Mouse (Mus musculus) testis, postnatal 10 days (tissue): ENCODE data around the gene Gpat3.

ENCODE experiments used
- DNase-seq: peaks from one replicate; pipeline ENCODE4 v3.0.0; 2021; ENCODE audit warnings: low spot score

Gpat3 gene

DNA sequence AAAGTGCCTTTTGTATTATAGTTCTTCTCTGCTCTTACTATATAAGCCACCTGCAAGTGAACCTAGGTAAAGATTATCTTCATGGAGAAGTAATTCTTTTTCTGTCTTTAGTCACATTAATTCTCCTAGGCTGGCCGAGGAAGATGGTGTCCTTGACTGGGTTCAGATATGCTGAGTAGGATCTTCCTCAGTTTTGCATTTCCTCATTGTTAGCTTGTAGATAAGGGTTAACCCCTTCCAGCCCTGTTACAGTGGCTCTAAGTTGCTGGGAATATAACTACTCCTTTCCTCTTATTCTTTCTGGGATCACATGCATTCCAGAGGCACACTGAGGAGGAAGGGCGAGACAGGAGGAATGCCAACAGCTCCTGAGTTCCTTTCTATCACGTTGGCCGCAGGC, 15.6 kb downstream of the Gpat3 start:
- no peak for DNase-seq

DNA sequence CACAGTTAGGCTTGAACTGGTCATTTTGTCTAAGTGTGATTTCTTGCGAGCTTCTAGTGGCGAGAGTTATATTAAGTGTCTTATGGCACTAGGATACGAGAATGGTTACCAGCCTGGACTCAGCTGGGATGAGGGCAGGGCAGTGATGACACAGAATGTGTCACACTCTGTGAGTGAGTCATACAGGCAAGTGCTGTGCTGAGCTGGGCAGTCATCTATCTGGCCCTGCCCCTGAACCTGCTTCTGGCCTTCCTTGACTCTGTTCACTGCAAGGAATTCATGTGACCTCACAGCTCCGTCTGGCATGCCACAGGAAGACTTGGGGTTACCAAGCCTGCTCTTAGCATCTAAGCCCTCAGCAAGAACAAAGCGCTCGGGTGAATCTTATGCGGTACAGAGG, 16.3 kb downstream of the Gpat3 start:
- no peak for DNase-seq

DNA sequence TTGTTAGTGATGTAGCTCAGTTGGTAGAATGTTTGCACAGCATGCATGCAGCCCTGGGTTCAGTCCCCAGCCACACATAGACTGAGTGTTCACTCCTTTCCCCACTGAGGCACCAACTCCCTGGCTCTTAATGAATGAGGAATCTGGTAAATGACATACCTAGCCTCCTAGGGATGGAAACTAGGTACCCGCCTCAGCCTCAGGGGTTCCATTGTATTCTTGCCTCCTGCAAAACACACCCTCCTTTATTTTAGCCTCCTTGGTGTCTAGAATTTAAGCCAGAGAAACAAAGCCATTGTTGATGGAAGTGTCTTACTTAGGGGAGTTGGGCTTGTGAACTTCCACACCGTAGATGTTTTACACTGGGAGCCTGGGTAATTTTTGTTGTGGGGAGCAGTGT, 17.6 kb downstream of the Gpat3 start:
- DNase-seq: no peak

DNA sequence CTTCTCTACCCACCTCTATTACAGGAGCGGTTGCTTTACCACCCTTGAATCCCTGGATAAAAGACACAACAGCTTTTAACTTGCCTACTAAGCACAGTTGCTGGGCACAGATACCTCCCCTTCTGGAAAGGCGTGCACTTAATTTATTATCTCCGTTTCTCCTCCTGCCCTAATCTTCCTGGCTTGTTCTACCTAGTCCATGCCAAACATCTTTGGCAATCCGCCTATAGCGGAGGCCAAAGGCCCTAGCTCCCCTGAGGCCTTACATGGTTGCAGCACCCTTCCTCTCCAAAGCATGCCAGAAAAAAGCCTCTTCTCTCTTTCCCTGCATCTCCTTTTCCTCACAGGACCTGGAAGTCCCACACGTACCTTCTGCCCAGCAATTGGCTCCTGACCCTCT, 18.9 kb downstream of the Gpat3 start:
- no peak for DNase-seq

DNA sequence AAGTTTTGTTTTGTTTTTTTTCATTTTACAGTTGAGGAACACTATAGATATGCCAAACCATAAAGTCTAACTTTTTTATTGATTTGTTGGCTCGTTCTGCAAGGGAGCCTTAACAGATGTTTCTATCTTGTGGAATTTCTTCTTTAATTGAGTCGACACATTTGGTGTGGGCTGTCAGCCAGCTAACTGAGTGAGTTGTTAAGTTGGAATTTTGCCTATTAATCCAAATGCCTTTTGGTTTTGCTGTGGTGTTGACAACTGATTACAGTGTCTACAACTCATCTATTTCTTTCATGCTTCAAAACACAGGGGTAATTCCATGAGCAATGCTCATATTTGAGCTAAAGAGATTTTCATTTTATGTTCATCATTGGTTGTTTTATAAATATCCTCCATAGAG, 20.7 kb downstream of the Gpat3 start:
- DNase-seq: no peak

DNA sequence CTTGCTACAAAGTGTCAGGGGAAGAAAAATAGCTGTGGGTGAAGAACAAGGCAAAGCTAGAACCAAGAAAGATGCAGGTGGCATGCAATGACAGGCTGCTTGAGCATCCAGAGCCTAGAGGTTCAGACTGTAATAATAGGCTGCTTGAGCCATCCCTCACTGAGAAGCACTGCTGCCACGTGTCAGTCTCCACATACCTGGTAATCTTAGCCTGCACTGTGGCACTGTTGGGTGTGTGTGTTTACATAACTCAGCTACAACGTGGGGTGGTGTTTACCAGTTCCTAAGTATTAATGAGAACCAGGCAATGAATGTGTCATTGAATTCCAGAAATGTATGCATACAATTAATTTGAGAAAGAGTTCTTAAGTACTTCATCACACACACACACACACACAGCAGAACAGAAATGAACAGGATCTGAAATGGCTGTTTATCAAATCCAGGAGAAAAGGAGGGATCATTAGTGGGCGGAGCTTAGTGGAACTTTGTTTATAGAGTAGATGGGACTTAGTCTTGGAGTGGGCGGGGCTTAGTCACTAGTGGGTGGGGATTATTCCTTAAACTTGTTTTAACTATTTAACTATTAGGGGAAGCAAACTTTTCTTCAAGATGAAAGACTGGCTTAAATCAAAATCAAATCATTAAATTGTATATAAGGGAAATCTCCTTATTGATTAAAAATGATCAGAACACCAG, 23.8 kb downstream of the Gpat3 start:
- no peak for DNase-seq

DNA sequence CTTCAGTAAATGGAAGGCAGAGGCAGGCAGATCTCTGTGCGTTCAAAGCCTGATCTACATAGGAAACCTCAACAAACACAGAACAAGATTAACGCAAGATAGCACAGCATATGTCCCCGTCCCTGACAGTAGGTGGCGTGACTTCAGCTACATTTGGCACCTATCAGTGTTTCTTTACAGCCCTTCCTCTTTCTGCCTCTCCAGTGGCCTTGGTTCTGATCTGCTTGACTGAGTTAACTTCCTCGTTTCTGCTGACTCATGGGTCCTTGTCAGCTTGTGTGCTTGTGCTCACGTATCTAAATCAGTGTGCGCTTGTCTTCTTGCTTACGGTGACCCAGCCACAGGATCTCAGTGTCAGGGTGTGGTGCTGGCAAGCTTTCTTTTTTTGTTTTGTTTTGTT, 26.5 kb downstream of the Gpat3 start:
- DNase-seq: no peak

DNA sequence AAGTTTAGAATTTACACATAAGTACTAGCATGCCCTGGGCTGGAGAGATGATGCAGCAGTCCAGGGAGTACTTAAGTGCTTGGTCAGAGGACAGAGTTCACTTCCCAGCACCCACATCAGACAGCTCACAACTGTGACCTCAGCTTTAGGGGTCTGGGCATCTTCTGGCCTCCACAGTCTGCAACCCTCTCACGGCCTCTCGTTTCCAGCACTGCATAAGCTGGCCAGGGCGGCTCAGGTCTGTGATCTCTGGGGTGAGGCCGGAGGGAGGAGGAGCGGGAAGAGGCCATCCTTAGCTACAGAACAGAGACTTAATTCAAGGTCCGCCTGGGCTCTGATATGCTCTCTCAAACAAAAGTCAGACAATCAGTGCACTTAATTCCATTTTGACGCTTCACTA, 29.2 kb downstream of the Gpat3 start:
- no peak for DNase-seq

DNA sequence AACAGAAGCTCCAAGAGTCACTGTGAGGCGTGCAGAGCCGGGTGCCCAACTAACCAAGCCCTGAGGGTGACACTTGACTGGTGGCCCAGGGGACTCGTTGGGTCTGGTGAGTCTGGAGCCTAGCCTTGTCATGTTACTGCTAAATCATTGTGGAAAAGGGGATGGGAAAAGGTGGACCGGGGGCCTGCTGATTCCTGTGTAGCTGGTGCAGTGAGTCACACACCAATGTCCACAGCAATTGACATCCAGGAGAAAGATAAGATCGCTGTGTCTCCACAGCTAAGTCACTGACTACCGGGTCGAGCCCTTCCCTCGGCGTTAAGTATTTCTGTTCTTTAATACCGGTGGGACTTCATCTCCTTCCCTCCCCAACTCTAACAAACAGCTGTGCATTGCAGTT, 29.7 kb downstream of the Gpat3 start:
- DNase-seq: no peak

DNA sequence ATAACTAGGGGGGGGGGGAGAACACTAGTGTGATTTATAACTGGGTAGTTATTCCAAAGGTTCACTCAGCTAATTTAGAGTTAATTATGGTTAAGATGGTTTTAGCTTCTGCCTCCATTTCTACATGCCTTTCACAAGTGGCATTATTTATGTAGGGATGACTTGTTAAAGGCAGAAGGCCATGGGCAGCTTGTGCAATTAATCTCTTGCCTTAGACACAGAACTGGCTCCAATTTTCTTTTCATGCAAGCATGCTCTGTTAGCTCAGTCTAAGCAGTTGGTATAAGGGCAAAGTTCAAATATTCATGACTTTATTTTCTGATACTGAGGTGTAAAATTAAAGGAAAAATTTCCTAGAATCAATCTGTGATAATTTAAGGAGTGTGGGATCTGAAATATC, 31.5 kb downstream of the Gpat3 start:
- no peak for DNase-seq

DNA sequence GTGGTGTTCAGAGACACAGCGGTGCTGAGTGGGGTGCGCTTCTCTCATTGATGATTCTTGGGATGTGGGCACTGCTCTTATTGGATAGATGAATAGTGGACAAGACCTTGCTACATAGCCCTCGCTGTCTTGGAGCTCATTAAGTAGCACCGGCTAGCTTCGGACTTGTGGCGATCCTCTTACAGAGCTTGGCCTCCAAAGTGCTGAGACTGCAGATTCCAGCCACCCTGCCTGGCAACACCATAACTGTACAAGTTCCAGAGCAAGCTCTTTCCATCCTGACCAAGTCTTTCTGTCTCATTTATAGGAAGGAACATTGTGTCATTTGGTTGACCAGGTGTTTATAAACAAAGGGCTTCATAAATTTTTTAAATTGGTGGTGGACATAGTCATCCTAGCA, 39.7 kb downstream of the Gpat3 start:
- DNase-seq: no peak

DNA sequence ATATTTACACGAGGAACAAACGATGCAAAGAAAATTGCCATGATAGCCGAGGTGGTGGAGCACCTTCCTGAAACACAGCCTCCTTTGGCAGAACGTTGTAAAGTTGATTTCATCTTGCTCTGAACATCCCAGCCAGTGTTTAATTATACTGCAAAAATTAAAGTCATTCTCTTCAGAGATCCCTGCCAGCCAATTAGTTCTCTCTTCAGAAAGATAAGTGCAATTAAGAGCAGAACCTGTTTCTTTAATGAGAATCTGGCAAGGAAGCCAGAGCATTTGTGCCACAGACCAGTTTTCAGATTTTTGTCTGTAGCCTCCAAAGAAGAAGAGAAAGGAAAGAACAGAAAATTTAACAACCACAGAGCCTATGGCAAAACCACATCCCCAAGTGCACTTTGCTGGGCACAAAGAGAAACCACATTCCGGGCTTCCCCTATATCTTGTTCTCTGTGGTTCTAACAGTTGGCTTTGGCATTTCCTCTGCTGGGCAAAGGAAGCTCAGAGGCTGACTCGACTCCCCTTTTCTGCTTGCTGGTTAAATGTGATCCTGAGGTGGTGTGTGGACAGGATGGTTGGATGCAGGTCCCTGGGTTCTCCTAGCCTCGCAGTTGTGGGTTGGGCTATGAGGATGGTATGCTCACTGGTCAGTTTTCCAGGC, 40.9 kb downstream of the Gpat3 start:
- no peak for DNase-seq

DNA sequence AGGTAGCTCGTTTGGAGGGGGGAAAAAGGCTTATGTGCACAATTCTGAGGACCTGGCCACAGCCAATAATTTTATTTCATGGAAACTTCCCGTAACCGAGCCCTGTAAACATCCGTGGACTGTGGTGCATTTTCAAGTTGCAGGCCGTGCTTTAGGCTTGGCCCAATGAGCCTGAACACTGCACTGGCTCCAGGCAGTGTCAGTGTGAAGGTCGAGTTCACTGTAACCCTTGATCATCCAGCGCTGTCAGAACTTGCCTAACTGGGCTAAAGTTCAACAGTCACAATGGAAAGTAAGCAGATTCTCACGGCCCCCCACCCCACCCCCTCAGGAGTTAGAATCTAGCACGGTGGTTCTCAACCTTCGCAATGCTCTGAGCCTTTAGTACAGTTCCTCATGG, 50.7 kb downstream of the Gpat3 start:
- no peak for DNase-seq

DNA sequence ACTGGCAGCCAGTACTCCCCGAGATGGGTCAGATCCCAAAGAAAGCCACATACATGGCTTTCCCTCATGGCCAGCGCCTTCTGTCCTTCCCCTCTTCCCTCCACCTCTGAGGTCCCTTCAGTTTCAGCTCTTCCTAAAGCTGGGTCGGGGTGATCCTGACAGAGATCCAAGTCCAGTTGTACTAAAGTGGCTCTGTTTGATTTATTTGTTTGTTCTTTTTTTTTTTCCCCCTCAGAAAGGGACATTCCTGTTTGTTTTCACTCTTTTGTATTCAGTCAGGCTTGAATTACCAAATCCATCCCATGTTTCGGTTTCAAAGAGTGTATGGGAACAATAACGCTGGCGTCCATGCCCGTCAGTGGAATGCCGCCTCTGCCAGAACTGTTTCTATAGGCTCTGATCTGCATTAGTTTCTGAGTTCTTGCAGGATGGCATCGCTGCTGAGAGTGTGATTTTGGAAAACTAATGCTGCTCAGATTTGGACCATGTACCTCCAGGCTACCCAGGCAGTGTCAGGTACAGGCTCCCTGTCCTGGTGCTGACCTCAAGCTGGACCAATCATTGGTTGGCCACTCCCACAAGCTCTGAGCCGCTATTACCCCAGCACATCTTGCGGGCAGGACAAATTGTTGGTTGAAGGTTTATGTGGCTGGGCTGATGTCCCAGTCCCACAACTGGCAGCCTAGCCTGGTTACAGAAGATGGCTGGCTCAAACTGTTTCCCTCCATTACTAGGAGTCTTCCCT, 54.4 kb downstream of the Gpat3 start:
- no peak for DNase-seq

DNA sequence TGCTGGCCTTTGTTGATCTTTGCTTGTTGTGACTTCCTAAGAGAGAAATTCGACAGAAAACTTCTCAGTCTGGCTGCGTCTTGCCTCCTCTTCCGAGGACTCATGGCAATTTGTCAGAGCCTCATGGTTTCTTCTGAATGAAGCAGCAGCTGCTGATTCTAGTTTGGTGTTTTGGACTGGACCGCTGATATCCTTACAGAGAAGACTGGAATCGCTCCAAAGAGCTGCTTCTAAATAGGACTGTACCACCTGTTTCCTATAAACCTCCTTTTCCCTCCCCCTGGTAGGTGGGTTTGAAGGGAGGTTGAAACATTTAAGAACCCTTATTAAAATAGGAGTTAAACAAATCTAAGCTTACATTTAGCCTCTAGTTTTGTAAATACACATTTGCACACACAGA, 55.5 kb downstream of the Gpat3 start:
- DNase-seq: no peak

DNA sequence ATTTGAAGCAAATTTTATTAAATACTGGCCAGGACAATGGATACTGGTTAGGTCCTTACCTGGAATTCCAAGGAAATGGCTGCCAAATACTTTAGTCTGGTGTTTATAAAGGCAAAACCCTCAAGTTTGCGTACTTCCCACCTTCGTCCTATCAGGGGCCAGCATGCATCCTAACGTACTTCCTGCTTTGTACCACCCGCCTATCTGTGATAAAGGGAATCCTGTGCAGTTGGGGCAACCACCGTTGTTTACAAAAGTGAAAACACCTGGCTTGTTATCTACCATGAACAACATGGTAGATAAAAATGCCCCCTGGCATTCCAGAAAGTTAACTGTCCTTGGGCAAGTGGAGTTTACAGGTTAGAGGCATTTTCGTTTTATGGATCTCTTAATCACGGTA, 63.0 kb downstream of the Gpat3 start:
- no peak for DNase-seq

DNA sequence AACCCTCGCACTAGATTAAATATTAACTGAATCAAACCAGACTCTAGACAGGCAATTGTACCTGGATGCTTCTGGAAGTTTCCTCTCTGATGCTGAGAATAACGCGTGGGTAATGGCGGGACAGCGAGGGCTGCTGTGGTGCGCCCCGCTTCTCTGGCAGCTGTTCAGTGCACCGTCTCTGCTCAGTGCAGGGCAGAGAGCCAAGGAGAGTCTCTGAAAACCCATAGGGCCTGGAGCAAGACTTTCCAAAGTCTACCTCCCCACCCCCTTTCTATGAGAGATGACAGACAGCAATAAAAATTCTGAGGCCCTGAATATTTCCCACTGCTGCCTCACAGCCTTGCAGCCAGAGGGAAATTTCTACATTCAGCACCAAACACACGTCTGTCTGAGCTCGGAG, 63.4 kb downstream of the Gpat3 start:
- DNase-seq: no peak

DNA sequence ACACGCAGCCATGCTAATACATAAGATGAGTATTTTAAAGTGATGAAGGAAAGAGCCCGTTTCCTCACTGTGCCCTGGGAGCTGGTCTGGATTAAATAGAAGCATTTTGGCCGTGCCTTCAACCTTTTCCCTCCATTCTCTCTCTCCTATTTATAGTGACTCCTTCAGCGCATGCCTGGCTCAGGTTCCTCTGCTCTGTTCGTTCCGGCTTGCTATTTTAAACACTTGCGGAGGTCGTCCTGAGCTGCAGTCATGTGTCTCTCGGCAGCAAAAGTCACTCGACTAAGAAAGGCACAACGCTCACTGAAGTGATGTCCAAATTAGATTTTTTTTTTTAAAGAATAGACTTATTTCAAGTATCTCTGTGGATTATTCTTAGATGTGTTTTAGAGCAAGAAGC, 64.2 kb downstream of the Gpat3 start:
- no peak for DNase-seq

DNA sequence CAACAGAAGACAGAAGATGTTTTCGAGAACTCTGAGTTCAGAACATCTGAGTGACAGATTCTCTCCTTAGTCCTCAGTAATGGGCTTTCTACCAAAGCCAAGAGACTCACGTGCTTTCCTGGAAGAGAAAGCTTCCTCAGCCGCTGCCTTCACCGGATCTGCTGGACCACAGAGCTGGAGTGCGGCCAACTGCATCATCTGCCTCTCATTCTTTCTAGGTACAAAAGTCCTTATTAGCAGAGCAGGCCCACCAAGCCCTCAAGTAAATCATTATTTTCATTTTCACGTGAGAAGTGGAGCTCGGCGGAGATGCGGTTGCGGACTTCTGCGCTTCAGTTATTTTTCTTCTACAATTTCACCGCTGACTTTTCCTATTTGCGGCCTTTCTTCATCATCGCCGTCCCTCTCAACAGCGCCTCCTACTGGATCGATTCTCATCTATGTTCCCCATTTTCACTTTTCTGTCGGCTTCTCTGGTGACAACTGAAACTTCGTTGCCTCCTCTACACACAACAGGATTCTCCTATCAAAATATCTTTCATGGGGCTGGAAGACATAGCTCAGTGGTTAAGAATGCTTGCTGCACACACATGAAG, 66.1 kb downstream of the Gpat3 start:
- DNase-seq: peak; percentile 49

DNA sequence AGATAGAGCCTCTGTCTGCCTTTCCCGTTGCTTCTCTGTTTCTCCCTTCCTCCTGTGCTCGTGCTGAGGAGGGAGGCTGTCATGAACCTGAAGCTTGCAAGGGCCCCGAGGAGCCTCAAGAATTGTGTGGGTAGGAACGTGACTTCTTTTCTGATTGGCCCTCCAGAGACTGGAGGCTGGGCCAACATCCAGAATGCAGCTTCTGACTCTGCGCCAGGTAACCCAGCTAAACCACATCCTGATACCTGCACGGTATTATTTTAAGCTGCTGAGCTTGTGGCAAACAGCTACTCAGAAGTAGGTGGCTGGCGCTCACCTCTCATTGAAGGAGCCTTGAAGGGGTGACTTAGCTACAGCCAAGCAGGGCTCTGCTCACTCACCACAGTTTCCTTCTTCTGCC, 66.9 kb downstream of the Gpat3 start:
- DNase-seq: no peak

DNA sequence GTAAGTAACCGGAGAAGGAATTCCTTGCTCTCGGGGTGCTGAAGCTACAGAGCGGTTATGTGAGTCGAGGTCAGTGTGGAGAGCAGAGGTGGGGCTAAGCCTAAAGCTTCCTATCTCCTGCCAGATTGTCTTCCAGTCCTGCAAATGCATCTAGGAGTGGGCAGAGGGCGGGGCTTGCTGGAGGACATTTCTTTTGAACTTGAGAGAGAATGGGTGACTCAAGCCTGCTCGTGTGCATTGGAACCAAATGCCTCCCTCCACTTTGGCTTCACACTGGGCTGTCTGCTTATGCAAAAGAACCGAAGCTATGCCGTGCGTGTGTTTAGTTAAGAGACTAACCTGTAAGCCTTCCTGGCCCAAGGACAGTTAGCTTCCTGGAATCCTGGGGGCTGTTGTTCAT, 67.8 kb downstream of the Gpat3 start:
- DNase-seq: no peak

DNA sequence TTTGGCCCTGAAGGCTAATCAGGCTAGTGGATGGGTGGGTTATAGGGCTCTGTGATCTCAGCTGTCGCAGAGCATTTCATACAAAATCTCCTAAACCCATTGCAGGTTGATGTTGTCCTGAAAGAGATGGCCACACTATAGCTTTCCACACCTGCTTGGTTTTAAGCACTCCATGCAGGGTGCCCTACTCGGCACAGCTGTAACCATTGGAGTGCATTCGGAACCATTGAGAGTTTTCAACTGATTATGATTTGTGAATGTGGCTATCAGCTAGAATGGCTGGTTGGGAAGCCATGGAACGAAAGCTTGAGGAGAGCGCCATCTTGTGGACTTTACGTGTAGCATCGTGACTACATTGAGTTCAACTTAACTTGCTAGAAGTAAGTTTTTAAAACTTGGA, 69.5 kb downstream of the Gpat3 start:
- no peak for DNase-seq

DNA sequence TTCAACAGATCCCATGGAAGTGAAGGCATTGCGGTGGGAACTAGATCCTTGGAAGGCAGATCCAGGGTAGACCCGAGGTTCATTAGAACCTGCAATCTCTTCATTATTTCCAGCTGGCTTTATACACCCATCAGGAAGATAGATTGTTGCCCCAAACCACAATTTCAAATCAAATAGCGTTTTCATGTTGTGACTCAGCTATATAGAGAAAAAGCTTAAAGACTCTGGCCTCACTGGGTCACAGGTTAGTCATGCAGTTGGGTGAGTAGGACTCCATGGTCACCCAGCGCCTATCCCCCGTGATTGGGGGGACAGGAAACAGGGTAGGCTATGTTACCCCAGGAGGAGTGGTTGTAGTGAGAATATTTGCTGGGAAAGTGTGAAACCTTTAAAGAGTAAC, 69.9 kb downstream of the Gpat3 start:
- no peak for DNase-seq
